Mouse (Mus musculus) lung, embryonic 15.5 days (tissue): Measurements from ENCODE around the gene Sh3bp2. TPM values are rescaled to one million over a fixed set of nuclear protein-coding genes. Genes with fewer than 3 reads are reported as not detected.

Experiments
- ATAC-seq: fragments of 200-750 bp; cut with Nextera tagmentation; 2 replicates; pipeline ENCODE4 v1.8.0; 2017; ENCODE audit warnings: moderate number of reproducible peaks, borderline replicate concordance; ENCODE audit not compliant: low FRiP score, low TSS enrichment; ENCODE audit errors: extremely low read depth
- H3K27ac ChIP-seq: fragments of 300-500 bp; sonication (generic); 2 replicates; pipeline ENCODE4 v1.5.1; 2015; ENCODE audit warnings: moderate library complexity, mild to moderate bottlenecking, inconsistent platforms
- H3K27me3 ChIP-seq: fragments of 300-500 bp; sonication (generic); 2 replicates; pipeline ENCODE4 v1.6.1; 2015; ENCODE audit warnings: inconsistent platforms
- H3K36me3 ChIP-seq: fragments of 300-500 bp; sonication (generic); 2 replicates; pipeline ENCODE4 v1.6.1; 2015; ENCODE audit warnings: inconsistent platforms
- H3K4me1 ChIP-seq: fragments of 300-500 bp; sonication (generic); 2 replicates; pipeline ENCODE4 v1.6.1; 2015; ENCODE audit warnings: inconsistent platforms
- H3K4me2 ChIP-seq: fragments of 300-500 bp; sonication (generic); 2 replicates; pipeline ENCODE4 v1.6.1; 2015; ENCODE audit warnings: inconsistent platforms, mild to moderate bottlenecking, moderate library complexity
- H3K4me3 ChIP-seq: fragments of 300-500 bp; sonication (generic); 2 replicates; pipeline ENCODE4 v1.5.1; 2015; ENCODE audit warnings: mild to moderate bottlenecking, inconsistent platforms
- H3K9ac ChIP-seq: fragments of 300-500 bp; sonication (generic); 2 replicates; pipeline ENCODE4 v1.6.1; 2015; ENCODE audit warnings: inconsistent platforms
- H3K9me3 ChIP-seq: fragments of 300-500 bp; sonication (generic); 2 replicates; pipeline ENCODE4 v1.6.1; 2016; ENCODE audit warnings: inconsistent platforms
- WGBS: fragments of 180-500 bp; shearing (Covaris S2); methylation state at CpG from one replicate; pipeline ENCODE4 v1.1.7; 2015; 5-methylcytosine and 5-hydroxymethylcytosine counted together
- polyA plus RNA-seq: library from polyadenylated mRNA; unstranded; fragments of >200 nt; fragmentation: Nextera tagmentation; extraction: Ambion mirVana; gene quantifications from 2 replicates; pipeline ENCODE4 v1.2.1, GENCODE M21; 2015

Gene Sh3bp2
- polyA plus RNA-seq, 1 experiment from 2014 or later, result 8.1 TPM

- Histone ChIP-seq H3K4me3 (no peak overlapping the region), H3K4me1 (0 out of 2 replicates have a peak, but pooled peaks cover 9% of the 10 kb centered on the region), H3K4me2 (no peak overlapping the region), H3K9me3 (no peaks in the 10 kb centered on the region), H3K27me3 (no peaks in the 10 kb centered on the region; the same call in 1 of the 2 replicates), H3K27ac (no peak overlapping the region), H3K36me3 (no peaks in the 10 kb centered on the region), H3K9ac (no peak overlapping the region)
- ATAC-seq, result no peak
- WGBS, result 84% methylated on average over 2 of the region's 2 CpGs
These were observed 1.7 kb downstream of the Sh3bp2 start for GRCm38 (mm10) chr5:34527352-34527751.

- Histone ChIP-seq H3K9ac (no peak overlapping the region), H3K36me3 (no peaks in the 10 kb centered on the region), H3K4me2 (no peak overlapping the region), H3K4me1 (0 out of 2 replicates have a peak, but pooled peaks cover 9% of the 10 kb centered on the region), H3K27me3 (no peaks in the 10 kb centered on the region; the same call in 1 of the 2 replicates), H3K4me3 (no peak overlapping the region), H3K27ac (no peak overlapping the region), H3K9me3 (no peaks in the 10 kb centered on the region)
- WGBS, result 73% methylated on average over 5 of the region's 5 CpGs
- ATAC-seq, result no peak
These were observed 3.1 kb downstream of the Sh3bp2 start for GRCm38 (mm10) chr5:34528724-34529123.

- no peak overlapping the region for H3K9ac ChIP-seq
- no peak for ATAC-seq
- no peak overlapping the region for H3K4me2 ChIP-seq
- 57% methylated on average over 5 of the region's 5 CpGs for WGBS
- H3K27me3 ChIP-seq, result no peaks in the 10 kb centered on the region; the same call in 1 of the 2 replicates
- no peak overlapping the region for H3K4me3 ChIP-seq
- H3K27ac ChIP-seq, result no peak overlapping the region
- H3K4me1 ChIP-seq, result 0 out of 2 replicates have a peak, but pooled peaks cover 9% of the 10 kb centered on the region
- no peaks in the 10 kb centered on the region for H3K9me3 ChIP-seq
- no peaks in the 10 kb centered on the region for H3K36me3 ChIP-seq
These were observed 4.5 kb downstream of the Sh3bp2 start for GRCm38 (mm10) chr5:34530116-34530515.

- Histone ChIP-seq H3K4me2 (no peak overlapping the region), H3K4me3 (no peak overlapping the region), H3K9me3 (no peaks in the 10 kb centered on the region), H3K27ac (no peak overlapping the region), H3K27me3 (no peaks in the 10 kb centered on the region; the same call in 1 of the 2 replicates), H3K4me1 (0 out of 2 replicates have a peak, but pooled peaks cover 8% of the 10 kb centered on the region), H3K9ac (no peak overlapping the region), H3K36me3 (no peaks in the 10 kb centered on the region)
- no peak for ATAC-seq
- WGBS, result 46% methylated on average over 4 of the region's 4 CpGs
These were observed 5.0 kb downstream of the Sh3bp2 start for GRCm38 (mm10) chr5:34530687-34531086.

- H3K9ac ChIP-seq, result no peak overlapping the region
- no peaks in the 10 kb centered on the region for H3K27me3 ChIP-seq
- no peaks in the 10 kb centered on the region for H3K9me3 ChIP-seq
- no peak for ATAC-seq
- H3K36me3 ChIP-seq, result no peaks in the 10 kb centered on the region
- H3K4me2 ChIP-seq, result no peak overlapping the region
- no peak overlapping the region for H3K4me3 ChIP-seq
- no peak overlapping the region for H3K27ac ChIP-seq
- 71% methylated on average over 5 of the region's 5 CpGs for WGBS
- H3K4me1 ChIP-seq, result no peaks in the 10 kb centered on the region
These were observed 7.4 kb downstream of the Sh3bp2 start for GRCm38 (mm10) chr5:34533066-34533465.

- H3K27me3 ChIP-seq, result no peaks in the 10 kb centered on the region
- no peak overlapping the region for H3K9ac ChIP-seq
- H3K27ac ChIP-seq, result no peak overlapping the region
- no peaks in the 10 kb centered on the region for H3K4me1 ChIP-seq
- no peak overlapping the region for H3K4me3 ChIP-seq
- WGBS, result 62% methylated on average over 3 of the region's 3 CpGs
- H3K36me3 ChIP-seq, result no peaks in the 10 kb centered on the region
- H3K9me3 ChIP-seq, result no peaks in the 10 kb centered on the region
- no peak overlapping the region for H3K4me2 ChIP-seq
- ATAC-seq, result no peak
These were observed 8.2 kb downstream of the Sh3bp2 start for GRCm38 (mm10) chr5:34533820-34534219.

- no peak for ATAC-seq
These were observed 9.3 kb downstream of the Sh3bp2 start for GRCm38 (mm10) chr5:34534776-34535581.

GRCm38 (mm10) chr5:34535831-34536230, 10.2 kb downstream of the Sh3bp2 start:
- H3K36me3 ChIP-seq, result no peaks in the 10 kb centered on the region
- H3K4me1 ChIP-seq, result no peaks in the 10 kb centered on the region
- H3K9me3 ChIP-seq, result no peaks in the 10 kb centered on the region
- 80% methylated on average over 7 of the region's 7 CpGs for WGBS
- no peak overlapping the region for H3K27ac ChIP-seq
- no peak for ATAC-seq
- H3K27me3 ChIP-seq, result no peaks in the 10 kb centered on the region
- H3K4me3 ChIP-seq, result no peak overlapping the region
- H3K4me2 ChIP-seq, result no peak overlapping the region
- no peak overlapping the region for H3K9ac ChIP-seq

More at GRCm38 (mm10) chr5:34534776-34535581, 9.3 kb downstream of the Sh3bp2 start:
- Histone ChIP-seq H3K27ac (no peak overlapping the region), H3K36me3 (no peaks in the 10 kb centered on the region), H3K4me1 (no peaks in the 10 kb centered on the region), H3K9ac (no peak overlapping the region), H3K9me3 (no peaks in the 10 kb centered on the region), H3K4me3 (no peak overlapping the region), H3K4me2 (no peak overlapping the region), H3K27me3 (no peaks in the 10 kb centered on the region)
- 64% methylated on average over 5 of the region's 5 CpGs for whole genome bisulfite sequencing

- ATAC-seq, result no peak
- no peak overlapping the region for H3K9ac ChIP-seq
- H3K27me3 ChIP-seq, result no peaks in the 10 kb centered on the region
- no peaks in the 10 kb centered on the region for H3K36me3 ChIP-seq
- no peak overlapping the region for H3K27ac ChIP-seq
- no peaks in the 10 kb centered on the region for H3K9me3 ChIP-seq
- WGBS, result 69% methylated on average over 7 of the region's 7 CpGs
- no peak overlapping the region for H3K4me3 ChIP-seq
- 0 out of 2 replicates have a peak, but pooled peaks cover under 1% of the 10 kb centered on the region for H3K4me1 ChIP-seq
- H3K4me2 ChIP-seq, result no peak overlapping the region
These were observed 12.4 kb downstream of the Sh3bp2 start for GRCm38 (mm10) chr5:34538079-34538478.

- Histone ChIP-seq H3K4me2 (no peak overlapping the region), H3K27me3 (no peaks in the 10 kb centered on the region), H3K9ac (no peak overlapping the region), H3K27ac (no peak overlapping the region), H3K9me3 (no peaks in the 10 kb centered on the region), H3K4me1 (0 out of 2 replicates have a peak, but pooled peaks cover 4% of the 10 kb centered on the region), H3K4me3 (no peak overlapping the region), H3K36me3 (no peaks in the 10 kb centered on the region)
- 19% methylated on average over 5 of the region's 5 CpGs for WGBS
- no peak for ATAC-seq
These were observed 12.9 kb downstream of the Sh3bp2 start for GRCm38 (mm10) chr5:34538527-34538926.

GRCm38 (mm10) chr5:34539121-34539520, 13.5 kb downstream of the Sh3bp2 start:
- ATAC-seq, result no peak

GRCm38 (mm10) chr5:34542166-34542565, 16.5 kb downstream of the Sh3bp2 start:
- H3K27me3 ChIP-seq, result no peaks in the 10 kb centered on the region
- no peak overlapping the region for H3K9ac ChIP-seq

More at GRCm38 (mm10) chr5:34539121-34539520, 13.5 kb downstream of the Sh3bp2 start:
- Histone ChIP-seq H3K36me3 (no peaks in the 10 kb centered on the region), H3K27me3 (no peaks in the 10 kb centered on the region), H3K4me1 (0 out of 2 replicates have a peak, but pooled peaks cover 4% of the 10 kb centered on the region), H3K4me3 (no peak overlapping the region), H3K9me3 (no peaks in the 10 kb centered on the region), H3K9ac (no peak overlapping the region), H3K4me2 (no peak overlapping the region), H3K27ac (no peak overlapping the region)
- 78% methylated on average over 2 of the region's 2 CpGs for WGBS

More at GRCm38 (mm10) chr5:34542166-34542565, 16.5 kb downstream of the Sh3bp2 start:
- 61% methylated on average over 1 of the region's 1 CpGs for WGBS
- no peak for ATAC-seq
- Histone ChIP-seq H3K4me1 (0 out of 2 replicates have a peak, but pooled peaks cover 4% of the 10 kb centered on the region), H3K4me3 (no peak overlapping the region), H3K4me2 (no peak overlapping the region), H3K36me3 (no peaks in the 10 kb centered on the region), H3K27ac (no peak overlapping the region), H3K9me3 (no peaks in the 10 kb centered on the region)
